Mouse (Mus musculus): ENCODE data around the gene Arl4c. TPM values are rescaled to one million over a fixed set of nuclear protein-coding genes. Genes with fewer than 3 reads are reported as not detected.

Gene Arl4c
- total and polyA plus RNA-seq, 2 experiments: 0.86 to 1.4 TPM

GRCm38 (mm10) chr1:88694353-88694752 is 7.7 kb downstream of the Arl4c start:
- no peaks in the 10 kb centered on the region for H3K27me3 ChIP-seq (ENCODE audit: control insufficient read depth, insufficient read depth, low read length)
- H3K27ac ChIP-seq (replicated peaks; ENCODE audit: insufficient read depth, low read depth, low read length): no peak overlapping the region
- H3K4me1 ChIP-seq (ENCODE audit: control insufficient read depth, insufficient read depth, low read length): no peaks in the 10 kb centered on the region
- no peak for DNase-seq (ENCODE audit: extremely low read depth, low read depth, low spot score)
- H3K79me2 ChIP-seq (ENCODE audit: control insufficient read depth, insufficient read depth, low read length): no peaks in the 10 kb centered on the region
- WGBS: 87% methylated on average over 10 of the region's 10 CpGs
- H3K4me3 ChIP-seq (ENCODE audit: insufficient read depth, low read depth, low read length): no peak overlapping the region
- TF ChIP-seq POLR2A (IDR thresholded peaks at IDR 0.05; ENCODE audit: extremely low read depth, insufficient read depth, low read length): no peak
- TF ChIP-seq CTCF (IDR thresholded peaks at IDR 0.05; ENCODE audit: low read depth, low read length): no peak
- no peak overlapping the region for H3K9ac ChIP-seq (ENCODE audit: low read depth, low read length)
- H3K36me3 ChIP-seq (ENCODE audit: control insufficient read depth, insufficient read depth, low read length): no peaks in the 10 kb centered on the region

GRCm38 (mm10) chr1:88692293-88692827 is 9.7 kb downstream of the Arl4c start:
- Histone ChIP-seq H3K4me1 (ENCODE audit: control insufficient read depth, insufficient read depth, low read length) (no peaks in the 10 kb centered on the region), H3K27me3 (ENCODE audit: control insufficient read depth, insufficient read depth, low read length) (no peaks in the 10 kb centered on the region), H3K27ac (replicated peaks; ENCODE audit: insufficient read depth, low read depth, low read length) (no peak overlapping the region), H3K4me3 (ENCODE audit: insufficient read depth, low read depth, low read length) (no peak overlapping the region), H3K9ac (ENCODE audit: low read depth, low read length) (no peak overlapping the region), H3K79me2 (ENCODE audit: control insufficient read depth, insufficient read depth, low read length) (no peaks in the 10 kb centered on the region), H3K36me3 (ENCODE audit: control insufficient read depth, insufficient read depth, low read length) (no peaks in the 10 kb centered on the region)
- 63% methylated on average over 2 of the region's 2 CpGs for WGBS
- TF ChIP-seq CTCF (IDR thresholded peaks at IDR 0.05; ENCODE audit: low read depth, low read length): no peak
- no peak for TF ChIP-seq POLR2A (IDR thresholded peaks at IDR 0.05; ENCODE audit: extremely low read depth, insufficient read depth, low read length)
- no peak for DNase-seq (ENCODE audit: extremely low read depth, low read depth, low spot score)

- WGBS: 96% methylated on average over 6 of the region's 6 CpGs
- H3K9ac ChIP-seq (ENCODE audit: low read depth, low read length): no peak overlapping the region
- DNase-seq (ENCODE audit: extremely low read depth, low read depth, low spot score): no peak
Observed at GRCm38 (mm10) chr1:88690601-88691000, 11.4 kb downstream of the Arl4c start.

GRCm38 (mm10) chr1:88684765-88685164 is 17.3 kb downstream of the Arl4c start:
- no peak overlapping the region for H3K27ac ChIP-seq (replicated peaks; ENCODE audit: insufficient read depth, low read depth, low read length)
- H3K36me3 ChIP-seq (ENCODE audit: control insufficient read depth, insufficient read depth, low read length): no peaks in the 10 kb centered on the region
- no peaks in the 10 kb centered on the region for H3K79me2 ChIP-seq (ENCODE audit: control insufficient read depth, insufficient read depth, low read length)
- DNase-seq (ENCODE audit: extremely low read depth, low read depth, low spot score): no peak
- WGBS: 89% methylated on average over 1 of the region's 1 CpGs
- H3K27me3 ChIP-seq (ENCODE audit: control insufficient read depth, insufficient read depth, low read length): no peaks in the 10 kb centered on the region
- peaks cover 2% of the 10 kb centered on the region; the same call in 1 of the 2 replicates for H3K4me1 ChIP-seq (ENCODE audit: control insufficient read depth, insufficient read depth, low read length)
- no peak overlapping the region for H3K4me3 ChIP-seq (ENCODE audit: insufficient read depth, low read depth, low read length)
- H3K9ac ChIP-seq (ENCODE audit: low read depth, low read length): no peak overlapping the region
- TF ChIP-seq POLR2A (IDR thresholded peaks at IDR 0.05; ENCODE audit: extremely low read depth, insufficient read depth, low read length) (no peak), CTCF (IDR thresholded peaks at IDR 0.05; ENCODE audit: low read depth, low read length) (no peak)

More at GRCm38 (mm10) chr1:88690601-88691000, 11.4 kb downstream of the Arl4c start:
- H3K27ac ChIP-seq (replicated peaks; ENCODE audit: insufficient read depth, low read depth, low read length): no peak overlapping the region
- no peaks in the 10 kb centered on the region for H3K79me2 ChIP-seq (ENCODE audit: control insufficient read depth, insufficient read depth, low read length)
- H3K27me3 ChIP-seq (ENCODE audit: control insufficient read depth, insufficient read depth, low read length): no peaks in the 10 kb centered on the region
- TF ChIP-seq POLR2A (IDR thresholded peaks at IDR 0.05; ENCODE audit: extremely low read depth, insufficient read depth, low read length) (no peak), CTCF (IDR thresholded peaks at IDR 0.05; ENCODE audit: low read depth, low read length) (no peak)
- no peak overlapping the region for H3K4me3 ChIP-seq (ENCODE audit: insufficient read depth, low read depth, low read length)
- no peaks in the 10 kb centered on the region for H3K4me1 ChIP-seq (ENCODE audit: control insufficient read depth, insufficient read depth, low read length)
- no peaks in the 10 kb centered on the region for H3K36me3 ChIP-seq (ENCODE audit: control insufficient read depth, insufficient read depth, low read length)

- DNase-seq (ENCODE audit: extremely low read depth, low read depth, low spot score): no peak
- no peaks in the 10 kb centered on the region for H3K36me3 ChIP-seq (ENCODE audit: control insufficient read depth, insufficient read depth, low read length)
- H3K27ac ChIP-seq (replicated peaks; ENCODE audit: insufficient read depth, low read depth, low read length): no peak overlapping the region
- no peaks in the 10 kb centered on the region for H3K27me3 ChIP-seq (ENCODE audit: control insufficient read depth, insufficient read depth, low read length)
- WGBS: 95% methylated on average over 4 of the region's 4 CpGs
- no peak overlapping the region for H3K4me3 ChIP-seq (ENCODE audit: insufficient read depth, low read depth, low read length)
- no peaks in the 10 kb centered on the region for H3K79me2 ChIP-seq (ENCODE audit: control insufficient read depth, insufficient read depth, low read length)
- no peak for TF ChIP-seq CTCF (IDR thresholded peaks at IDR 0.05; ENCODE audit: low read depth, low read length)
- no peak for TF ChIP-seq POLR2A (IDR thresholded peaks at IDR 0.05; ENCODE audit: extremely low read depth, insufficient read depth, low read length)
- no peak overlapping the region for H3K9ac ChIP-seq (ENCODE audit: low read depth, low read length)
- peaks cover 2% of the 10 kb centered on the region; the same call in 1 of the 2 replicates for H3K4me1 ChIP-seq (ENCODE audit: control insufficient read depth, insufficient read depth, low read length)
Observed at GRCm38 (mm10) chr1:88681596-88681995, 20.4 kb downstream of the Arl4c start.

- no peak overlapping the region for H3K4me3 ChIP-seq (ENCODE audit: insufficient read depth, low read depth, low read length)
- peaks cover 2% of the 10 kb centered on the region; the same call in 1 of the 2 replicates for H3K4me1 ChIP-seq (ENCODE audit: control insufficient read depth, insufficient read depth, low read length)
- peak; percentile 57 for DNase-seq (ENCODE audit: extremely low read depth, low read depth, low spot score)
- TF ChIP-seq CTCF (IDR thresholded peaks at IDR 0.05; ENCODE audit: low read depth, low read length): no peak
- TF ChIP-seq POLR2A (IDR thresholded peaks at IDR 0.05; ENCODE audit: extremely low read depth, insufficient read depth, low read length): no peak
- no peaks in the 10 kb centered on the region for H3K79me2 ChIP-seq (ENCODE audit: control insufficient read depth, insufficient read depth, low read length)
- no peaks in the 10 kb centered on the region for H3K36me3 ChIP-seq (ENCODE audit: control insufficient read depth, insufficient read depth, low read length)
- no peaks in the 10 kb centered on the region for H3K27me3 ChIP-seq (ENCODE audit: control insufficient read depth, insufficient read depth, low read length)
- no peak overlapping the region for H3K27ac ChIP-seq (replicated peaks; ENCODE audit: insufficient read depth, low read depth, low read length)
- H3K9ac ChIP-seq (ENCODE audit: low read depth, low read length): no peak overlapping the region
- 45% methylated on average over 3 of the region's 3 CpGs for WGBS
Observed at GRCm38 (mm10) chr1:88680804-88681203, 21.2 kb downstream of the Arl4c start.
